Mouse (Mus musculus): ENCODE results near the gene Neurog2.

Gene Neurog2

DNA sequence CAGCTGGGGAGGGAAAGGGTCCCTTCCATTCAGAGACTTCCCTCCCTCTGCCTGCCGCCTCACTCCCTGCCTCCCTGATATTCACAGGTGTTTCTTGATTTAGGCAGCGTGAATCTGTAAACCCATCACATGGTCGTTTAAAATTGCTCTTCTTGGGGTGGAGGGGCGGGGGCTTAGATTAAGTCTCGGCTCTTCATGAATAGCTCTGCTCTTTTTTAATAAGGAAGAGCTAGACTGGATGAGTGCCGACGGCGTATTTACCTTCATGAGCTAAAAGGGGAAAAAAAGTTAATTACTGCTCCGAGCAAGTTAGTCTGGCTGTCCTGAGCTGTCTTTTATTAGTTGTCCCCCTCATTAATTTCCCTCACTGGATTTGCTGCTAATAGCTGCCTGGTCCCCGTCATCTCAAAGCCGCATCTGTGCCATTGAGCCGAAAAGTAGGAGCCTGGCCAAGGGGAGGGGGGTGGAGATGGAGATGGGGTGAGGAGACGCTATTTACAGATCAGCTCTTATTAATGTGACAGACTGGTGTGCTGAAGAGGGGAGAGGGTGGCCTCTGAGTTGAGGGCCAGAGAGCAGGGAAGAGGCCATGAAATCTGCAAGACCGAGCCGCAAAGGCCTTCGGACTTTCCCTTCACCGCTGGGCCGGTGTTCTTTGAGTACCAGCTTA lies 13.4 kb downstream of the Neurog2 start:
- DNase-seq (ENCODE audit: low spot score): no peak

DNA sequence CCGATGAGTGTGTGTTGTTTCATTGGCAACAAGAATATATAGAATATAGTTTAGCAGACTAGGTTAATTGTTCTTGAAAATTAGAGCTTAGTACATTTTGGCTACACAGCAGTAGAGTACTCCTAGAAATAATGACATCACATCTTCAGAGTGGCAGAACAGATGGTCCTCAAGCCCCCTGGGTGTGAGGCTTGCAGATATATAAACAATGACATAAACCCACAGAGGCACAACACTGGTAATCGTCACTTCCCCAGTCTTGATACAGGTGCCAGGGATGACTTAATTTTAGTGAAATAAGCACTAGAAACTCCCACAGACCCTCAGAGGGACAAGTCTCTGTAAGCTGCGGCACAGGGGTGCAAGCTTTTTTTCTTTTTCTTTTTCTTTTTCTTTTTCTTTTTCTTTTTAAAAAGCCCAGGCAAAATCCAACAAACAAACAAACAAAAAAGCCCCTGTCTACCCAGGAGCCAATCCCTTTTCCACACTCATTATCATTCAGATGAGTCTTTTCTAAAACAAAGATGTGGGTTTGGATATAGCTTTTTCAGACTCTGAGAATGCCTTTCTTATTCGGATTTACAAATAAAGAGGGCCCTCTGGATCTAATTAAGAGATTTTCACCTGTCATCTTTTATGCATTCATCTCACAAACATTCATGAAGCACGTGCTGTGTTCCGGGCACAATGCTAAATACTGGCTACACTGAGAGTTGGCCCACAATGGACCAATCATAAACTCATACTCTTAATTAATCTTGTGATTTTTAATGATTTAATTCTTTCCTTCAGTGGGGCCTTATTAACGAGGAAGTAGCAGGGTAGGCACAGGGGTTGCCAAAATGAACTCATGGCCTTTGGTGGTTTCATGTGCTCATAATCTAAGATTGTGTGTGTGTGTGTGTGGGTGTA lies 19.1 kb downstream of the Neurog2 start:
- no peak for DNase-seq (ENCODE audit: low spot score)

DNA sequence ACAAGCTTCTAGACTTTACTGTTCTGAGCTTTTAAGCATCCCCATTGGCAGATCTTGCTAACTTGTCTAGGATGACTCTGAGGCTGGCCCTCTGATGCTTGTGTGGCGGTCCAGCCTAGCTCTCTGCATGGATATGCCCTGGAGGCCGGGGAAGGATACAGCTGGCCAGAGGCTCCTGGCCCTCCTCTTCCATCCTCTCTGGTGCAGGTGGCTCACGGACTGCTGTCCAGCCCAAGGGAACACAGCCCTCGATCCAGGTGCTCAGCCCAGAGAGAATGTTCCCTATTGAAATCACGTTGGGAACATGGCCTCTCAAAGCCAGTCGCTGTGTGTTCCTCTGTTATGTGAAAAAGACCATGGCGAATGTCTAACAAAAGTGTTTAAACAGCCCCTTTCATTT lies 27.8 kb downstream of the Neurog2 start:
- no peak for DNase-seq (ENCODE audit: low spot score)

DNA sequence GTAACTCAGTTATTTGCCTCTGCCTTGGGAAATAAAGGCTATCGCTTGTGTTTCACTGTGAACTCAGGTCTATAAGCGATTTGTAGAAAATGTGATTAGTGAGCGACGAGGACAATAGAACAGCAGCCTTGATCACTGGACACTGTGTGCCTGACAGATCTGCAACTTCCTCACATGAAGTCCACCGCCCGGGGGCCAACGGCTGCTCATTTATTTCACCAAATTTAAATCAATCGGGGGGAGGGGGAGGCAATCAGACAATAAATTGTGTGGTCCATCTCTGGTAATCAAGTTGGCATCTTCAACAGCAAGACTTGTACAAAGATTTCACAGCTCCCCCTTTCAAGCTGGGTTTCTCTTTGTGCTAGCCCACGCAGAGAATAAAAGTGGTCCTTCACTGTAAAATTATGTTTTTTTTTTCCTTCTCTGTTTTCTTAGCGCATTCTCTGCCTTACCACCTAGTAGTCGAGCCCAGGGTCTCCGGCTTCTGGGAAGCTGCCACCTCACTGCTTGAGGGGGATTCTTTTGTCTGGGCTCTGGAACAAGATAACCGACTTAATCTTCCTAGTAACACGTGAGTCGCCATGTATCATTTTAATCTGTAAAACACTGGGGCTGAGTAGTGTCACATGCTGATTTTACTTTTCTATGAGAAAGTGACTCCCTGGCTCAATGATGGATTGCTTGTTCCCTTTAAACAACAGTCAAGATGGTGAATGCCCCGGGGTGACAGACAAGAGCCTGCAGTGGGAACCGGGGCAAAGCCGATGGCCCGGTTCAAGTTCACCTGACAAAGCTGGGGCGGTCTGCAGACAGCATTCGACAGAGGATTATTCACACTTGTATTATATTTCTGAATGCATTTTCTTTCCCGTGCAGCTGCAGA lies 29.0 kb downstream of the Neurog2 start:
- no peak for DNase-seq (ENCODE audit: low spot score)

DNA sequence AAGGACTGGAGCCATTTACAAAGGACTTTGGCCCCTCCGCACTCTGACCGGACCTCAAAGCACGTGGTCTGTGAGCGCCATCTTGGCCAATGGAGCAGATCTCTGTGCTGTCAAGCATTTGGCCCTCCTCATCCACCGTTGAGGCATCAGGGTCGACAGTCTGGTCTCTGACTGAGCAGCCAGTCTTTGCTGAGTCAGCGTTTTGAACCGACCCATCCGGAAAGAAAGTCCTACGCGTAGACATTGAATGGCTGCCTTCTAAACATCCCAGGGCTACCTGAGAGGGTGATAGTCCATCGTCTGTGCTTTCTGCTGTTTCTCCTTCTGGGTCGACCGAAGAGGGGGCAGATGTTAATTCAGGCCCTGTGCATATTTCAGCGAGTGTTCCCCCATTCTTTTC lies 46.8 kb downstream of the Neurog2 start:
- no peak for DNase-seq (ENCODE audit: low spot score)
